In genomic region chr11:79806911-79807466, GRCm38 (mm10) we compare ENCODE assay signal across 8 mouse cellular contexts.
A peak's percentile ranks its signal among the peaks of the same experiment; 100 is the strongest.
DNase-seq lines count a peak whose midpoint lies in the region; ATAC-seq lines count a peak whose summit lies in the region.
"Had no signal": no experiment of that assay in that cellular context is flagged by ENCODE, and none has a peak within 500 bp of the region (broad histone marks: within the 10 kb centered on the region; RNA-seq: fewer than 3 reads in every experiment).

No protein-coding gene starts in this region.

- H3K4me2 ChIP-seq in intestine, embryonic 16.5 days (ENCODE audit: low read depth, low read length): peak overlapping the region; percentile 23

- H3K9ac ChIP-seq in intestine, embryonic 16.5 days (ENCODE audit: low read depth, low read length): no peak overlapping the region

- H3K4me3 ChIP-seq in intestine, embryonic 16.5 days (ENCODE audit: low read length): no peak overlapping the region
- H3K4me3 ChIP-seq: megakaryocyte, embryonic 14.5 days had no signal

- H3K27me3 ChIP-seq in intestine, embryonic 16.5 days (replicated peaks; ENCODE audit: control insufficient read depth, insufficient read depth, low read length): no peaks in the 10 kb centered on the region

- ATAC-seq in intestine, embryonic 16.5 days: no peak
- ATAC-seq in megakaryocyte-erythroid progenitor cell, adult 5-6 weeks (replicated peaks; ENCODE audit: low FRiP score, low TSS enrichment, poor library complexity, severe bottlenecking): peak; percentile 70; the same call in 1 of the 2 replicates

- peak overlapping the region; percentile 71 for H3K27ac ChIP-seq in intestine, embryonic 16.5 days (ENCODE audit: low read length)

- no peaks in the 10 kb centered on the region for H3K9me3 ChIP-seq in intestine, embryonic 16.5 days (ENCODE audit: control insufficient read depth, low read length)

- 23% methylated on average over 17 of the region's 17 CpGs for WGBS in intestine, embryonic 16.5 days

- H3K36me3 ChIP-seq in intestine, embryonic 16.5 days (ENCODE audit: control insufficient read depth, insufficient read depth, low read length): no peaks in the 10 kb centered on the region

- DNase-seq in layer of hippocampus, adult 18-20 months (ENCODE audit: low spot score in 2 of 2): peak; percentile 14 to 58
- DNase-seq in layer of hippocampus, postnatal 14 days (ENCODE audit: low spot score in 2 of 2): no peak
- DNase-seq in embryo, embryonic 11 days: peak; percentile 60
- no peak for DNase-seq in urinary bladder, postnatal 36 days (ENCODE audit: low spot score in 2 of 2)
- DNase-seq in c-Kit-positive CD71-positive TER-119-positive erythroid progenitor cells, embryonic 14.5 days (ENCODE audit: low spot score): no peak

- peaks cover 24% of the 10 kb centered on the region for H3K4me1 ChIP-seq in intestine, embryonic 16.5 days (ENCODE audit: control insufficient read depth, insufficient read depth, low read length)

Comparison
In these comparisons a context has a peak if more than half of its experiments do, and no peak if none do; other contexts are left out.
1. DNase-seq: peak in layer of hippocampus, adult 18-20 months (2 of 2) and embryo, embryonic 11 days (single experiment); none in layer of hippocampus, postnatal 14 days (0 of 2), urinary bladder, postnatal 36 days (0 of 2) and c-Kit-positive CD71-positive TER-119-positive erythroid progenitor cells, embryonic 14.5 days (single experiment).